In the genomic region with DNA sequence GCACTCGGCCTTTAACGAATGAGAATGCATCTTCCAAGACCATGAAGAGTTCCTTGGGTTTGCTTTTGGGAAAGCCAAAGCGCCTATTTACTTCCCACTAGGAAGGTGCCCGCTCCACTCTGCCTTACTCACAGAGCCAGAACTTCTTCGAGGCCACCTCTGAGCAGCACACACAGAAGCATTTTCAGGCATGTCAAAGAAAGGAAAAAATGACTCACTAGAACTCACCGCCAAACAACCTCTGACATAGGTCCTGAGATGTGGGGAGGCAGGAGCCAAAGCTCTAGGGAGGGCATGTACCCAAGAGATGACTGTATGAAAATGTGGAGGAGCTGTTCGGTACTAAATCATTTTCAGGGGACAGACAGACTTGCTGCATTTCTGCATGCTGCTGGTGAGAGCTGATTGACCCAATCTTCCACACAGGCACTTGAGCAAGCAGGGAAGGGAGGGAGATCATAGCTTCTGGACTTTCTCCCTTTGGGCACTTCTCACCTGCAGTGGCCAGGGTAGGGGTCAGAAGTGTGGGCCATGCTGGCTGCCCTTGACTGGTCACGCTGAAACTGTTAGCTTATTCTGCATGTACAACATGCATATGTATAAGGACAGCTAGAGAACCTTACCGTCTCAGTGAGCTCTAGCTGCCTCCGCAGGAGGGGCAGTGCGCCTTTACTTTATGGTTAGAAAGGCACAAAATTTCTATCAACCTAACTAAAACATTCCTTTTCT, we compare ENCODE assay signal across 17 mouse cellular contexts. TPM values are rescaled to one million over a fixed set of nuclear protein-coding genes. Genes with fewer than 3 reads are reported as not detected.
DNase-seq lines count a peak whose midpoint lies in the region; ATAC-seq and TF ChIP-seq lines count a peak whose summit lies in the region.
"Had no signal": no experiment of that assay in that cellular context is flagged by ENCODE, and none has a peak within 500 bp of the region (broad histone marks: within the 10 kb centered on the region; RNA-seq: fewer than 3 reads in every experiment).

No protein-coding gene starts in this region.

- TF ChIP-seq POLR2A in embryonic fibroblast, embryonic 13.5 days (IDR thresholded peaks at IDR 0.05; ENCODE audit: low read depth, low read length): peak; percentile 49

- H3K27me3 ChIP-seq in heart, embryonic 10.5 days (ENCODE audit: insufficient read depth, poor library complexity, severe bottlenecking): no peaks in the 10 kb centered on the region
- H3K27me3 ChIP-seq in kidney, embryonic 15.5 days: no peaks in the 10 kb centered on the region
- no peaks in the 10 kb centered on the region for H3K27me3 ChIP-seq in forebrain, embryonic 13.5 days
- H3K27me3 ChIP-seq: heart, embryonic 13.5 days had no signal

- no peak overlapping the region for H3K27ac ChIP-seq in heart, embryonic 10.5 days
- peak overlapping the region; percentile 8; the same call in 1 of the 2 replicates for H3K27ac ChIP-seq in embryonic fibroblast, embryonic 13.5 days (ENCODE audit: insufficient read depth, low read length)
- peak overlapping the region; percentile 52 for H3K27ac ChIP-seq in kidney, embryonic 15.5 days
- H3K27ac ChIP-seq in forebrain, embryonic 13.5 days: no peak overlapping the region
- H3K27ac ChIP-seq: heart, embryonic 13.5 days; hindbrain, embryonic 14.5 days; limb, embryonic 10.5 days; liver, embryonic 14.5 days had no signal

- peaks cover 39% of the 10 kb centered on the region for H3K36me3 ChIP-seq in heart, embryonic 10.5 days
- H3K36me3 ChIP-seq in kidney, embryonic 15.5 days: peaks cover 56% of the 10 kb centered on the region
- peaks cover 16% of the 10 kb centered on the region; the same call in 1 of the 2 replicates for H3K36me3 ChIP-seq in forebrain, embryonic 13.5 days (ENCODE audit: poor library complexity, severe bottlenecking)

- no peak overlapping the region for H3K9ac ChIP-seq in kidney, embryonic 15.5 days
- no peak overlapping the region for H3K9ac ChIP-seq in forebrain, embryonic 13.5 days
- H3K9ac ChIP-seq: heart, embryonic 13.5 days; hindbrain, embryonic 14.5 days; liver, embryonic 14.5 days had no signal

- WGBS in heart, embryonic 10.5 days: 80% methylated on average over 11 of the region's 11 CpGs
- 64% methylated on average over 11 of the region's 11 CpGs for WGBS in kidney, embryonic 15.5 days
- 73% methylated on average over 11 of the region's 11 CpGs for WGBS in forebrain, embryonic 13.5 days

- TF ChIP-seq CTCF in embryonic fibroblast, embryonic 13.5 days (IDR thresholded peaks at IDR 0.05; ENCODE audit: borderline replicate concordance, insufficient read depth, low read length): no peak

- no peaks in the 10 kb centered on the region for H3K4me1 ChIP-seq in heart, embryonic 10.5 days
- H3K4me1 ChIP-seq in embryonic fibroblast, embryonic 13.5 days (ENCODE audit: control insufficient read depth, insufficient read depth, low read length): no peaks in the 10 kb centered on the region
- H3K4me1 ChIP-seq in kidney, embryonic 15.5 days: peaks cover 37% of the 10 kb centered on the region
- H3K4me1 ChIP-seq in forebrain, embryonic 13.5 days: peaks cover 5% of the 10 kb centered on the region; the same call in 1 of the 2 replicates

- no peak overlapping the region for H3K4me3 ChIP-seq in heart, embryonic 10.5 days
- H3K4me3 ChIP-seq in embryonic fibroblast, embryonic 13.5 days (ENCODE audit: insufficient read depth, low read length): no peak overlapping the region
- H3K4me3 ChIP-seq in kidney, embryonic 15.5 days (replicated peaks): no peak overlapping the region
- H3K4me3 ChIP-seq in forebrain, embryonic 13.5 days: no peak overlapping the region
- H3K4me3 ChIP-seq: heart, embryonic 13.5 days; limb, embryonic 10.5 days had no signal

- DNase-seq in heart, adult 11 months: peak; percentile 83
- no peak for DNase-seq in heart, embryonic 10.5 days (ENCODE audit: low spot score)
- peak; percentile 19 for DNase-seq in 416B (ENCODE audit: low read depth)
- no peak for DNase-seq in left cerebral cortex, postnatal 14 days (ENCODE audit: low spot score in 2 of 2)
- DNase-seq in frontal cortex, postnatal 36 days (ENCODE audit: low spot score in 2 of 2): no peak
- DNase-seq: cerebellum, adult 11 months; gastrocnemius, postnatal 10 days; layer of hippocampus, adult 9-11 months; right cerebral cortex, postnatal 4 days; thymus, postnatal 25 days had no signal

- H3K9me3 ChIP-seq in heart, embryonic 10.5 days: no peaks in the 10 kb centered on the region
- H3K9me3 ChIP-seq in kidney, embryonic 15.5 days (replicated peaks): no peaks in the 10 kb centered on the region
- H3K9me3 ChIP-seq in forebrain, embryonic 13.5 days (replicated peaks): no peaks in the 10 kb centered on the region
- H3K9me3 ChIP-seq: heart, embryonic 13.5 days; limb, embryonic 10.5 days had no signal

- intact Hi-C loops in left cerebral cortex, postnatal 14 days (cut with DNase I): no loop called here

- no peak overlapping the region for H3K4me2 ChIP-seq in kidney, embryonic 15.5 days
- no peak overlapping the region for H3K4me2 ChIP-seq in forebrain, embryonic 13.5 days
- H3K4me2 ChIP-seq: heart, embryonic 13.5 days; hindbrain, embryonic 14.5 days had no signal

- peak; percentile 85 for ATAC-seq in kidney, embryonic 15.5 days (replicated peaks; ENCODE audit: low FRiP score)
- no peak for ATAC-seq in forebrain, embryonic 13.5 days

RNA-seq across cellular contexts. Expression of gene Thbs1, which starts 13.7 kb away (rescaled TPM):
- 37.8 and 47.0 TPM in 2 replicates for polyA plus RNA-seq in heart, embryonic 10.5 days (2016; fragmentation: Nextera tagmentation; extraction: Ambion mirVana)
- 2,892 and 6,250 TPM in 2 replicates for polyA plus RNA-seq in embryonic fibroblast, embryonic 13.5 days (2011; ENCODE audit: insufficient read length, low read depth, missing spikeins)
- 35.1 and 38.3 TPM in 2 replicates for polyA plus RNA-seq in kidney, embryonic 15.5 days (2015; fragmentation: Nextera tagmentation; extraction: Ambion mirVana)
- 5.9 and 9.2 TPM in 2 replicates for polyA plus RNA-seq in forebrain, embryonic 13.5 days (2015; fragmentation: Nextera tagmentation; extraction: Ambion mirVana)
- total RNA-seq in left cerebral cortex, postnatal 14 days (2021): 1 to 10 TPM; 4.3 to 4.7 TPM

Comparison
In these comparisons a context has a peak if more than half of its experiments do, and no peak if none do; other contexts are left out.
1. DNase-seq: peak in heart, adult 11 months (single experiment) and 416B (single experiment); none in heart, embryonic 10.5 days (single experiment), left cerebral cortex, postnatal 14 days (0 of 2) and frontal cortex, postnatal 36 days (0 of 2).
2. H3K27ac ChIP-seq: peak in embryonic fibroblast, embryonic 13.5 days (single experiment) and kidney, embryonic 15.5 days (single experiment); none in heart, embryonic 10.5 days (single experiment) and forebrain, embryonic 13.5 days (single experiment).
3. RNA of gene Thbs1, which starts 13.7 kb away (polyA plus RNA-seq): 2,892 to 6,250 TPM in embryonic fibroblast, embryonic 13.5 days; 35.1 to 38.3 TPM in kidney, embryonic 15.5 days, 37.8 to 47.0 TPM in heart, embryonic 10.5 days and 5.9 to 9.2 TPM in forebrain, embryonic 13.5 days; every median in the first group is over 10 times any median in the second.